Mouse (Mus musculus) thymus, adult 2 months (tissue): ENCODE data around the gene Zfp119a.

Source experiments
- CTCF ChIP-seq: fragments of 200-500 bp; IDR thresholded peaks from 2 replicates; pipeline ENCODE4 v1.5.1; 2012; ENCODE audit warnings: mild to moderate bottlenecking, control low read depth, low read length, moderate library complexity, borderline replicate concordance; ENCODE audit not compliant: control insufficient read depth, poor library complexity, insufficient read depth; ENCODE audit errors: extremely low read depth
- POLR2A ChIP-seq: fragments of 200-500 bp; IDR thresholded peaks from 2 replicates; pipeline ENCODE4 v1.6.1; 2012; ENCODE audit warnings: mild to moderate bottlenecking, low read length, control low read depth, moderate library complexity; ENCODE audit not compliant: control insufficient read depth, poor library complexity, insufficient read depth; ENCODE audit errors: extremely low read depth

DNA sequence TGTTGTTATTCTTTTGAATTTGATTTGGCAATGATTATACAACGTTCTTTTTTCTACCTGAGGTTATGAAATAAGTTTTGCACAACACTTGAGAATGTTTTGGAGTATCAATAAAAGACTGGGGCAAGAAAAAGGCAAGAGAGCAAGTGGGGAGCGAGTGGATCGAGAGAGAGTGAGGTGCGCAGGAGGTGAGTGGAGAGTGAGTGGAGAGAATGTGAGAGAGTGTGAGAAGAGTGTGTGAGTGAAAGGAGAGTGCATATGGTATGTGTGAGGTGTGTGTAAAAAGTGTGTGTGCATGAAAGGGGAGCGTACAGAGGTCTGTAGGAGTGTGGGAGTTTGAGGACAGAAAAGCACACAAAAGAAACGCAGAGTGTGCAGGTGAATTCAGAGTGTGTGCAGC is 25.4 kb upstream of the Zfp119a start:
- TF ChIP-seq CTCF (no peak), POLR2A (no peak)
